Mouse (Mus musculus) left cerebral cortex, adult 9 months (tissue): ENCODE results near the gene Mb21d2.

Source experiments
- DNase-seq, 2 experiments: peaks; one replicate each; pipeline ENCODE4 v3.0.0; 2022; ENCODE audit warnings: low spot score in 2 of 2

Mb21d2 gene

GRCm38 (mm10) chr16:28863616-28864015 is 65.9 kb downstream of the Mb21d2 start:
- no peak for DNase-seq

GRCm38 (mm10) chr16:28862093-28862492 is 67.4 kb downstream of the Mb21d2 start:
- DNase-seq: no peak

- DNase-seq: no peak
Observed at GRCm38 (mm10) chr16:28859678-28860077, 69.8 kb downstream of the Mb21d2 start.

- DNase-seq: no peak
Observed at GRCm38 (mm10) chr16:28859009-28859288, 70.5 kb downstream of the Mb21d2 start.

GRCm38 (mm10) chr16:28858210-28859008 is 71.1 kb downstream of the Mb21d2 start:
- no peak for DNase-seq

- no peak for DNase-seq
Observed at GRCm38 (mm10) chr16:28851409-28851821, 78.1 kb downstream of the Mb21d2 start.

GRCm38 (mm10) chr16:28850881-28851280 is 78.6 kb downstream of the Mb21d2 start:
- DNase-seq: peak in 1 of 2 experiments; percentile 39

GRCm38 (mm10) chr16:28846123-28846522 is 83.3 kb downstream of the Mb21d2 start:
- no peak for DNase-seq

- no peak for DNase-seq
Observed at GRCm38 (mm10) chr16:28845336-28845735, 84.1 kb downstream of the Mb21d2 start.

- DNase-seq: no peak
Observed at GRCm38 (mm10) chr16:28841102-28841501, 88.4 kb downstream of the Mb21d2 start.

- peak in 1 of 2 experiments; percentile 77 for DNase-seq
Observed at GRCm38 (mm10) chr16:28840075-28840974, 89.1 kb downstream of the Mb21d2 start.

GRCm38 (mm10) chr16:28839575-28839974 is 89.9 kb downstream of the Mb21d2 start:
- DNase-seq: no peak

- peak in 1 of 2 experiments; percentile 81 for DNase-seq
Observed at GRCm38 (mm10) chr16:28838016-28838415, 91.5 kb downstream of the Mb21d2 start.

- DNase-seq: no peak
Observed at GRCm38 (mm10) chr16:28832085-28832635, 97.3 kb downstream of the Mb21d2 start.

GRCm38 (mm10) chr16:28829263-28829955 is 100.1 kb downstream of the Mb21d2 start:
- DNase-seq: no peak

- DNase-seq: no peak
Observed at GRCm38 (mm10) chr16:28824781-28825180, 104.7 kb downstream of the Mb21d2 start.

GRCm38 (mm10) chr16:28821774-28822173 is 107.7 kb downstream of the Mb21d2 start:
- no peak for DNase-seq

- no peak for DNase-seq
Observed at GRCm38 (mm10) chr16:28818749-28819285, 110.7 kb downstream of the Mb21d2 start.

- no peak for DNase-seq
Observed at GRCm38 (mm10) chr16:28813290-28813689, 116.2 kb downstream of the Mb21d2 start.

- no peak for DNase-seq
Observed at GRCm38 (mm10) chr16:28809089-28809488, 120.4 kb downstream of the Mb21d2 start.

GRCm38 (mm10) chr16:28793115-28793514 is 136.4 kb downstream of the Mb21d2 start:
- peak in 1 of 2 experiments; percentile 38 for DNase-seq
